Comparison of ENCODE assay signal across 11 mouse cellular contexts in genomic region chr10:76958201-76958600, GRCm38 (mm10). TPM values are rescaled to one million over a fixed set of nuclear protein-coding genes. Genes with fewer than 3 reads are reported as not detected.
DNase-seq lines count a peak whose midpoint lies in the region; ATAC-seq and TF ChIP-seq lines count a peak whose summit lies in the region.
"Had no signal": no experiment of that assay in that cellular context is flagged by ENCODE, and none has a peak within 500 bp of the region (broad histone marks: within the 10 kb centered on the region; RNA-seq: fewer than 3 reads in every experiment).

No protein-coding gene starts in this region.

- 0 out of 2 replicates have a peak, but pooled peaks cover under 1% of the 10 kb centered on the region for H3K27me3 ChIP-seq in lung, postnatal 0 days (replicated peaks; ENCODE audit: insufficient read depth, low read length)

- no peak overlapping the region for H3K4me3 ChIP-seq in lung, postnatal 0 days (ENCODE audit: low read depth, low read length)
- no peak overlapping the region for H3K4me3 ChIP-seq in lung, adult 2 months (replicated peaks; ENCODE audit: extremely low read depth, low read depth, low read length)

- TF ChIP-seq EP300 in lung, postnatal 0 days (IDR thresholded peaks at IDR 0.05): no peak

- peak; percentile 74 for DNase-seq in embryo, embryonic 10 days (ENCODE audit: low spot score)
- DNase-seq in embryo, embryonic 9.5 days (ENCODE audit: extremely low spot score): no peak
- DNase-seq in lung, postnatal 0 days (ENCODE audit: low spot score): peak; percentile 36
- DNase-seq in lung, adult 2 months: no peak
- peak; percentile 67 for DNase-seq in adipocyte (ENCODE audit: low spot score)
- peak; percentile 62 for DNase-seq in mesoderm, embryonic 11.5 days (ENCODE audit: low read depth, low spot score)
- no peak for DNase-seq in left cerebral cortex, adult 8-10 months (ENCODE audit: low spot score in 2 of 2)
- DNase-seq in layer of hippocampus, postnatal 36 days: no peak

- H3K36me3 ChIP-seq in lung, postnatal 0 days (ENCODE audit: insufficient read depth, low read length): no peaks in the 10 kb centered on the region

- H3K9ac ChIP-seq in lung, postnatal 0 days (replicated peaks; ENCODE audit: low read depth): no peak overlapping the region

- no peak overlapping the region for H3K4me2 ChIP-seq in lung, postnatal 0 days (replicated peaks; ENCODE audit: low read depth, low read length)
- H3K4me2 ChIP-seq: heart, embryonic 11.5 days had no signal

- H3K4me1 ChIP-seq in lung, postnatal 0 days (ENCODE audit: insufficient read depth, low read depth, low read length): peaks cover 6% of the 10 kb centered on the region; the same call in 1 of the 2 replicates
- H3K4me1 ChIP-seq in lung, adult 2 months (ENCODE audit: control insufficient read depth, insufficient read depth, low read length): peaks cover 3% of the 10 kb centered on the region; the same call in 1 of the 2 replicates

- TF ChIP-seq POLR2A in lung, adult 2 months (IDR thresholded peaks at IDR 0.05; ENCODE audit: borderline replicate concordance, extremely low read depth, low read depth, low read length): no peak

- TF ChIP-seq CTCF in lung, postnatal 0 days (IDR thresholded peaks at IDR 0.05): no peak
- TF ChIP-seq CTCF in lung, adult 2 months (IDR thresholded peaks at IDR 0.05; ENCODE audit: insufficient read depth, low read length): no peak

- no peak for ATAC-seq in lung, postnatal 0 days
- ATAC-seq: forebrain, embryonic 14.5 days; inflammation-experienced regulatory T-cells, adult 6 months had no signal

- WGBS in lung, postnatal 0 days: 54% methylated on average over 3 of the region's 3 CpGs
- 43% methylated on average over 3 of the region's 3 CpGs for WGBS in lung, adult 2 months

- H3K9me3 ChIP-seq in lung, postnatal 0 days (ENCODE audit: low read length): no peaks in the 10 kb centered on the region

- H3K27ac ChIP-seq in lung, postnatal 0 days (ENCODE audit: low read length): no peak overlapping the region

RNA-seq across cellular contexts. Expression of gene Pcbp3, which starts 3.5 kb away (rescaled TPM):
- 29.0 and 29.3 TPM in 2 replicates for polyA plus RNA-seq in lung, postnatal 0 days (2015; fragmentation: Nextera tagmentation; extraction: Ambion mirVana)
- polyA plus RNA-seq in lung, adult 2 months (2012; rRNA removed): 25.5 and 27.2 TPM in 2 replicates
- 10 to 100 TPM; 62.1 to 75.2 (median 68.7) TPM for total RNA-seq in left cerebral cortex, adult 8-10 months (2022)
- total RNA-seq in layer of hippocampus, postnatal 36 days (2021): 10 to 100 TPM; 63.0 to 67.1 TPM

Comparison
In these comparisons a context has a peak if more than half of its experiments do, and no peak if none do; other contexts are left out.
1. DNase-seq: peak in embryo, embryonic 10 days (single experiment), lung, postnatal 0 days (single experiment), adipocyte (single experiment) and mesoderm, embryonic 11.5 days (single experiment); none in embryo, embryonic 9.5 days (single experiment), lung, adult 2 months (single experiment), left cerebral cortex, adult 8-10 months (0 of 2) and layer of hippocampus, postnatal 36 days (0 of 2).